Mouse (Mus musculus): ENCODE measurements around the gene Efcab6.

The Efcab6 gene

DNA sequence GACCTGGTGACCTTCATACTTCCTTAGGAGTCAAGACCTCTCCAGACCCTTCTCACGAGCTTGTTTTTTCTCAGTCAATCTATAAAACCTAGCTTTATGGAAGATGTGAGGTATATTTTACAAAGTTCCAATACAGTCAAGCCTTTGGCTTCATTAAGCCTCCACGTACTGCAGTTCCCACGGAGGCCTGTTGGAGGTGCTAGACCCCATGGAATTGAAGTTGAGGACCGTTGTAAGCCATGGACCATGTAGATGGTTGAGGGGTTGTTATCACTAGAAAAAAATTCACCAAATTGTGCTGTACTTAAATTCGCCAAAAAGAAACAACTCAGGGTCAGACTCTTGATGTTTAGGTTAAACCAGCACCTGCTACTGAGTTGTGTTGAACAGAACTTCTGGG is 9.1 kb downstream of the Efcab6 start:
- DNase-seq = no peak

DNA sequence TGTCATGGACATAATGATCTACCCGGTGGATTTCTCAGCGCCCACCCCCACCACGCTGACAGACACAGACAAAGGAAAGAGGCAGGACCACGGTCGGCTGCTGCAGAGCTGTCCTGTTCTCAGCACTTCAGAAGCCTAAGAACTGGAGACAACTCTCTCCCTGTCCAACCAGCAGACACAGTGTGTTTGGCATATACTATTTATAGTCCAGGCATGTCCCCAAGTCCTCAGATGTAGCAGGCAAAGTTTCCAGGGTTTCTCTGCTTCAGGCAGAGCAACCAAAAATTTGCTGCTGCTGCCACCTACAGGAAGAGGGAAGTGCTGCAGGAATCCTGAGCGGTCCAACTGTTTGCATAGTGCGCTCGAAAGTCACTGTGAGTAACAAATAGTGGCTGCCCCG is 11.3 kb downstream of the Efcab6 start:
- peak; percentile 15 for DNase-seq

DNA sequence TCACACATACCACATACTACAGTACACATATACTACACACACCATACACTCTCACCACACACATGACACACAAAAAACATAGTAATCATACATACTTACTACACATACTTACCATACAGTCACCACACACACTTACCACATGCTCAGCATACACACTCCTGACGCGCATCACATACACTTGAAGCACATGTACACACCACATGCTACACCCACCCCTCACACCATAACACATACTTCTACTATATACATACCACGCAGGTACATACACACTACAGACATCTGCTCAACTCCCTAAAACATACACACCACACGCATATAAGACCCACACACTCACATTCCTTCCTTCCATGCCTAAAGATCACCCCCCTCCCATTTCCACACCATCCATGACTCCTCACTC is 11.9 kb downstream of the Efcab6 start:
- DNase-seq = no peak

DNA sequence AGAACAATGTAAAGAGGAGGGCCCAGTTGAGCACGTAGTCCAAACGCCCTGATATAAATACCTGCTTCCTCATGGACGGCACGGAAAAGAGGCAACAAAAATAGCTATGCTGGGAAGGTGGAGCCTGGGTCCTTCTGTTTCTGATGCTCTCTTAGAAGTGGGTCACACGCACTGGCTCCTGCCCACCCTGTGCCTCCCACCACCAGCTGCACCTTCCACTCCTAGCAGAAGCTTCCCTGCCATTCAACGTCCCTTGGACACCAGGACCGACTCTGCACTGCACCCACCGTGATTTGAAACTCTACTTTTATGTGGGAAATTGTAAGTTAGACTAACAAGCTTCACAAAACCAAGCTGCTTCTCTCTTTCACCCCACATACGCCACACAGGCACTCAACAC is 12.8 kb downstream of the Efcab6 start:
- no peak for DNase-seq

DNA sequence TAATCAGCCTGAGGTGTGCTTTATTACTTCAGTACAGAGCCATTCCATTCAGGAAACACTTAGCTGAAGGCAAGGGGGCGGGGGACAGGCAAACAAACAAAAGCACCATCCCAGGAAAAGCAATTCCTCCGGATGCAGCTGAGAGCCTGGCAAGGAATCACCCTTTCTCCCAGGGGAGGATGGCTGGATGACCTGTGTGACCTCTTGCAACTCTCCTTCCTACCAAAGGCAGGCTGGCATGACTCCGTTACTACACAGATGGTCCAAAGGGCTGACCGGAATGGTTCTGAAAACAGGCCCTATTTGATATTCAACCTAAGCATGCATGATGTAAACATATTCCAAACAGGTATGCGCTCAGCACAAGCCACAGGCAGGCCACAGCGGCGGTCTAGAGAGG is 15.6 kb downstream of the Efcab6 start:
- DNase-seq = peak; percentile 13

DNA sequence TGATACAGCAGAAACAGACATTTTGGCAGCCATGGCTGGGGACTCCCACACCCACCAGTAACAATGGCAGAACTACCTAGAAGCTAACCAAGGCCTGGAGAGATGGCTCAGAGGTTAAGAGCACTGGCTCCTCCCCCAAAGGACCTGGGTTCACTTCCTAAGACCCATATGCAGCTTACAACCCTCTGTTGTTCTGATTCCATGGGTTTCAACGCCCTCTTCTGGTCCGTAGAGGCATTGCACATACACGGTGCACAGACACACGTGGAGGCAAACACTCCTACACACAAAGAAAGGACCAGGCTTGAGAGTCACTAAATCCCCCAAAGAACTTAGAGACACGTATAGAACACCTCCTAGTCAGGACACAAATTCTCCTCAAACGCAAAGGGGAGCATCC is 19.6 kb downstream of the Efcab6 start:
- DNase-seq = no peak

DNA sequence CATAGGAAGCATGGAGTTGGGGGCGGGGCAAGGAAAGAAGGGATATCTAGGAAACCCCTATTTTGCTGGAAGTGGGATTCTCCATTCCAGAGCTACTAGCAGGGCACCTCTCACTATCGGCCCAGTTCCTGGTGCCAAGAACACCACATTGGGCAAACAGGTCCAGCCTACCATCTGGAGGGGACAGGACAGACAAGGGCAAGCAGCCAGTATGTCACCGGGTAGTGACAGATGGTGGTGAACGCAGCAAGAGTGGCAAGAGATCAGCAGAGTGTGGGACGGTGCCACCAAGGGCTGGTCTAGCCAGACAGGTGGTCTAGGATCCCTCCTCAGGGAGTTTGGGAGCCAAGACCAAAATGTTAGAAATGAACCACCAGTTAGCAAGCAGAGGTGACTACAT is 28.1 kb downstream of the Efcab6 start:
- DNase-seq = no peak

DNA sequence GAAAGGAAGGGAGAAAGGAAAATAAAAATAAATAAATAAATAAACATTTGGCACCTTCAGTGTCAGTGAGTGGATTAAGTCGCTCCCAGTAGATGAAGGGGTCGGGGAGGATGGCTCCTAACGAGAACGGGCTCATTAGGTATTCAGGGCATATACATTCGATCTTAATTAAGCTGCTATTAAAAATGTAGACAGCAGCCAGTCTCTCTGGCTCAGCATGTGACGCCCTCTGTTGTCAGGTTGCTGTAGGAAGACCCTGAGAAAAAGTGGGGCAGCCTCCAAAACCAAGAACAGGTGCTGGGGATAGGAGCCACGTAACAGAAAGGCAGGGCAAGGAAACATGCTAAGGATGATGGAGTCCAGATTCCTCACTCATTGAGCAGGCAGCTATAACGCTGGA is 39.5 kb downstream of the Efcab6 start:
- no peak for DNase-seq

DNA sequence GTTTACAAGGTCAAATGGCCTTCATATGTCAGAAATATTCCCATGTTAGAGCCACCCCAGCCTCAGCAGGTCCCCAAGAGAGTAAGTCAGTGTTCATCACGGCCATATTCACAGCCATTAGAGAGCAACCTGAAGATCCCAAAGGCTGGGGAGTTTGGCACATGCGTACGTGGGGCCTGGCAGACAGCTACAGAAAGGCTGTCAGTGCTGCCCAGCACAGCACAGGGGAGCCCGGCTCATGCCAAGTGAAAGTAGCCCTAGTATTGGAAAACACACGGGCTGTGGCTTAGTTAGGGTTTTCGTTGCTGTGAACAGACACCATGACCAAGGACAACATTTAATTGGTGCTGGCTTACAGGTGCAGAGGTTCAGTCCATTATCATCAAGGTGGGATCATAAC is 40.3 kb downstream of the Efcab6 start:
- DNase-seq = no peak

DNA sequence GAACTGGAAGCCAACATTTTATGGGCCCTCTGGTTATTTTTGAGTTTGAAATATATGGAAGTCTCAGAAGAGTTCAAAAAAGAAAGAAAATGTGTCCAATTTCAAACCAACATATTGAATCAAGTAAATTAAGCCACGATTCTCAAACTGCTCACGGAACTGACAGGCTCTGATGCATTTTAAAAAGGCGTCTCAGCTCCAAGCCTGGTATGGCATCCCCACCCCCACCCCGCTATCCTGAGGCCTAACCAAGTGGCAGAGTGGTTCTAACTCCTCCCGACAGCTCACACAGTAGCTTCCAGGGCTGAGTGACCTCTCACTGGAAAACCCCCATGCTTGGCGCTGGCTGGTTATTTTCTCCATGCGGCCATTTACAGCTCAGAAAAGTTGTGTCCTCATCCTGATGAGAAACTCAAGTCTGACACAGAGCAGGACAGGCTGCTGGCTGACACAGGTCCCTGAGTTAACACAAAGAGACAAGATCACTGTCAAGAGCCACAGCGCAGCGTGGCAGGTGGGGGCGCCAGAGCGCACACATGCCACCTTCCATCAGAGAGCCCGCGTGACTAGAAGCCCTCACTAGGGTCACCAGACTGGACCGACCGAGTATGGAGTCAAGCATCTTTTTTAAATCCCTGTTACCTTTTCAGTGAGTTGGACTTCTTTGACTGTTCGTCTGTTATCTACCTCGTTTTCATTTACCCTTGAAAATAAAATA is 55.7 kb downstream of the Efcab6 start:
- DNase-seq = no peak

DNA sequence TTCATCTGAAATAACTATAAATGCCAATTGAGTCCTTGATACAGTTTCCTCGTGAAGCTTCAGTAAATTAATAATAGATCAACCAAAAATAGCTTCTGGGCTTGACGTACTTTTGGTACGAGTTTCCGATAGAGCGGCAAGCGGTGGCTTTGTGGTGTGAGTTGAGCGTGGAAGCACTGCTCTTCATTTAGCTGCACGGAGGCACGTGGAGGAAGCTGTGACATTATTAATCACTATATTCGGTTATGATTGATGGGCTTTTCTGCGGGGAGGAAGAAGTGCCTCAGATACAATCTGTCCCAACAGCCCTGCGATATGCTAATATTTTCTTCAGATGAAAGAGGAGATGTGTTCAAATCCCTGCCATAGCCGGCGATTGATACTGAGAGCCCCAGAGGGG is 60.9 kb downstream of the Efcab6 start:
- no peak for DNase-seq

DNA sequence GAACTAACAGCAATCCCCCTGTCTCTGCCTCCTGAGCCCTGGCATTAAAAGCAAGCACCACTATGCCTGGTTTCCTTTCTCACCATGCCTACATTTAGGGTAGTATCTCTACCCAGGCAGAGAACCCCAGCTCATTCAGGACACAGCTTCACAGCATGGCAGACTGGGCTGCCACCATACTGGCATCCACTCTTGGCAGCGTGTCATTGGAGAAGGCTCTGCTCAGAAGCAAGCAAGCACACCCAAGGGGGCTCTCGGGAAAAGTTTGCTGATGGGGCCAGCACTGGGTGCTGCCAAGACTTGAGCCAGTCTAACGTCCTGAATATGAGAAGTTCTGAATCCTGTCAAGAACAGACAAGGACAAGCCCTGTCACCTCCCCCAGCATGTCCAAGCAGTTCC is 66.1 kb downstream of the Efcab6 start:
- DNase-seq = no peak

DNA sequence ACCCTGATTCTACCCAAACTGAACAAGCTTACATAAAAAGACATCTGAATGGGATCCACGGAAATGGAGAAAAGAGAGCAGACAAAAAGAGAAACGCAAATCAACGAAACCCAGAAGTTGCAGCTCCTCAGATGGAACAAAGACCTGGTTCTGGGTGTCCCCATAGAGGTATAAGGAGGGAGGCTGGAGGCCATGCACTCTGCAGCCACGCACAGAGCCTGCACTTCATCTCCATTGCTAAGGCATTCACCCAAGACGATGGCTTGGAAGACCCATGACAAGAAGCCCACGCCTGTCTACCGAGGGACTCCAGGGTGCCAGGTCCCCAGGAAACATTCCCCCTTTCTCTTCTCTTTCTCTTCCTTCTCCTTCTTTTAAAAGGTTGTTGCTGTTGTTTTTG is 66.6 kb downstream of the Efcab6 start:
- DNase-seq = no peak

DNA sequence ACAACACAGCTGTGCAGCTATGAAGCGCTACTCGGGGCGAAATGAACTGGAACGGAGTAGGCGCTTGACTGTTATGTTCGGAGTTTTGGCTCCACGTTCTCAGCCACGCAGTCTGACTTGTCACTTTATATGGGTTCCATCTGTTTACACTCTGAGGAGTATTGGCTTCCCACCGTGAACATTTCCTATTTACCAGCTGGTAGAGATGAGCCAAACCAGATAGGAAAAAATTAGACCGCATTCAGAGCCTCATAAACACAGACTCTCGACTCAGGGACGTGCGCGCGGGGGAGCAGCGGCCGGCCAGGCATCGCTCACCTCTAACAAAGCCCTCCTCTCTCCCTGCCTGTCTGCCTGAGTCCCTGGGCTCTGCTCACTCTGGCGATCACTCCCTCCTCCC is 67.1 kb downstream of the Efcab6 start:
- no peak for DNase-seq

DNA sequence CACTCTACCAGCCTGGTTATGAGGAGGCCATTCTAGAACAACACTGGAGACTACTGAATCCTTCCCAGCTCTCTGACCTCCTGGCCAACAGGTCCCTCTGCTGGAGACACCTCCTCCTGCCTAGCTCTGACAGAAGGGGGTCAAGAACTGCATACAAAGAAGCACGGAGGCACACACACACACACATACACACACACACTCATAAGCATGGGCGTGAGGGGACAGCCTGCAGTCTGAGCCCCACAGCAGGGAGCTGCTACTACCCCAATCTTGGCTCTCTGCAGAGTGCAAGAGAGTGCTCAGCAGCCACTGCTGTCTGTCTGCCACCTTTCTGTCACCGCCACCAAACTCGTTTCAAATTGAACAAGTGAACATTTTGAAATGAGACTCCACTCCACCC is 67.6 kb downstream of the Efcab6 start:
- no peak for DNase-seq

DNA sequence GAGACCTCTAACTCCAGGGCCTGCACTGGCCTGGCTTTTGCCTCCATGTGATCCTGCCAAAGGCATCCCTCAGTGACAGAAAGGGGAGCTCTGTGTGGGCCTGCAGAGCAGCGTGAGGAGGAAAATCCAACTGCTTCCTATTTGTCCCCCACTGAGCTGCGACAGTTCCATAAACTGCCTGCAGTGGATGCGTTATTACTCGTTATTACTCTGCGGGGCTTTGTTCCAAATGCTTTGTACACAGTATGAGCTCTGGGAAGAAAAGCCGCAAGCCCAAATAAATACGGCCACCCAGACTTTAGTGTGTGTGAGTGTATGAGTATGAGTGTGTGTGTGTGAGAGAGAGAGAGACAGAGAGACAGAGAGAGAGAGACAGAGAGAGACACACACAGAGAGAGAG is 68.3 kb downstream of the Efcab6 start:
- DNase-seq = no peak

DNA sequence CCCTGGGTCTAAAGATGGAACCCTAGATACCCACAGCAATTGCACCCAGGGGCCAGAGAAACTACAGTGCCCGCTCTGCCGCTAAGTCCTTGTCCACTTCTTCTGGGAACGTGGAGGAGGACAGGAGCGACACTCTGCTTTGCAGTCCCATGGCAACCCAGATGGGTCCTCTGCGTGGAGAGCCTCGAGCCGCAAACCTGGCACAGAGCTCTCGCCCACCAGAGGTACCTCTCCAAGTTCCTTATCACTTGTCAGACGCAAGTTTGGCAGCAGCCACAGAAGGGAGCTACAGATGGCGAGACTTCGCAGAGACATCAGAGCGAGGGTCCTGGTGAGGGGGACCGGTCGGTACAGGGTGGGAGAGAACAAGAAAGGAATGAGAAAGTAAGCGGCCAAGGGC is 73.0 kb downstream of the Efcab6 start:
- DNase-seq = no peak

DNA sequence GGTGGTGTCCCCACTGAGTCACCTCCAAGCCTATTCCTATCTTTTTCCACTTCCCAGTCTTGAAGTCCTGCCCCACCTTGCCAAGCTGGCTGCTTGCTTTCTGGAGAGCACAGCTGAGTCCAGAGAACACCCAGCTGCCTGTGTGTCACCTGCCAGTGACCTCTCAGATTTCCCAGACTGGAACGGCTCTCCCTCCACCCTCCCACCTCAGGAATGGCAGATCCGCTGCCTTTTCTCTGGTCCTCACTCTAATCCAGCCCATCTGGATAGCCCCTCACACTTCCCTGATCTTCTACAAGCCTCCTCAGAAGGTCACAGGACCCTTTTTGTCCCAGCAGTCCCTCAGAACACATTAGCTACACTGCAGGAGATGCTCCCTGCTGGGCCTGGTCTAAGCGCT is 73.7 kb downstream of the Efcab6 start:
- no peak for DNase-seq

DNA sequence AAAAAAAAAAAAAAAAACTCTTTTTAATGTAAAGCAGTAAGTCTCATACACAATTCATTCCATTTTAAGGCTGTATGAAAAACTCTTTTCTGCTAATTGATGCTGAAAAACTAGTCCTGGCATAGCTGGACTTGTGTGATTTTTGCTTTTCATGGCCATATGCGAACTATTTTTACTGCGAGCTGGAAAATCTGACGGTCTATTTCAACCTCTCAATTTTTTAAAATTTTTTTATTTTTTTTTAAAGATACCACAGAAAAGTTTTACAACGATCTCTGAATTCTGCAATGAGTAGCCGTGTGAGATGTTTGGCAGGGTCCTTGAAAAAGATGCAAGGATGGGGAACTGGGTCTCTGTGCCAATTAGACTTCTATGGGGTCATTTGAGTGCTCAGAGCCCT is 75.9 kb downstream of the Efcab6 start:
- no peak for DNase-seq

DNA sequence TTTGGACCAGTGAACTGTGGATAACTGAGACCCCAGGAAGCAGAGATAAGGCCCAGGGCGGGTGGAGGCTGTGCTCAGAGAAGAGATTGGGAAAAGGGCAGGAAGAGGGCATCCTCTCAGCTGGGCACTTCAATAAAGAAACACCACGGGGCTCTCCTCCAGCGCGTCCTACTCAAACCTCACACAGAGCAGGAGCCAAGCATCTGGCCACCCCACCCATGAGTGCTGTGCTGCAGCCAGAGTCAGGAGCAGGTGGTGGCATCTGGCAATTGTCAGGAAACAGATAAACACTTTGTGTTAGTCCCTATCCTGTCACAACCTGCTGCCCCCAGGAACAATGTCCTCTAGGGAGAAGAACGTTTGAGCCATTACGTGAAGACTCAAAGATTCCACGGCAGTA is 77.1 kb downstream of the Efcab6 start:
- no peak for DNase-seq

DNA sequence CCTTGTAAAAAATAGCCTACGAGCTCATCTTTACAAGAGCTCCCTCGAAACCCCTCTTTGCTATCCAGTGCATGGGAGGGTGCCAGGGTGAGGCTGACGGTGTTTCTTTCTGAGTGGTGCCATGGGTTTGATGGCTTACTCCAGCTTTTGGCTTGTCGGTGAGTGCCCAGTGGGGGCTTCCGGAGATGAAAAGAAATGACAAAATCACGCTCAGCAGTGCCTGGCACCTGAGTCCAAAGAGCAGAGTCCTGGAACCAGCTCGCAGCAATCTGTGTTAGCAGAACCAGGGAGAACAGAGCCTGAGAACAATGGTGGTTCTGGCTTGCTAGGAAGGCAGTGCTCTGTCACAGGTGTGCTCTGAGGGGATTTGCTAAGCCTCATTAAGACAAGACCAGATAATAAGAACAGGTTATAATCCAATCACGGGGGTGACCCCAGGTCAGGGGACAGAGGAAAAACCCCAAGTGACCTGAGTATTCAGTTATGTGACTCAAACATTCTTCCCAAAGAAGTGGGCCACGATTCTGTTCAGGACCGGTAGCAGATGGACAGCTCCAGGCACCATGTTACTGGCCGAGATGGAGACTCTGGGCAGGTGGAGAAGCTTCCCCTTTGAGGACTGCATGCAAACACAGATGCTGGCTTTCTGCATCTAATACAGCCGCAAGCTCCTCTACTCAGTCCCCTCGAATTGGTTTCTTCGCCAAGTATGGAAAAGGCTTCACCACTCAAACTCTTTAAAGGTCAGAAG is 82.8 kb downstream of the Efcab6 start:
- DNase-seq = no peak

DNA sequence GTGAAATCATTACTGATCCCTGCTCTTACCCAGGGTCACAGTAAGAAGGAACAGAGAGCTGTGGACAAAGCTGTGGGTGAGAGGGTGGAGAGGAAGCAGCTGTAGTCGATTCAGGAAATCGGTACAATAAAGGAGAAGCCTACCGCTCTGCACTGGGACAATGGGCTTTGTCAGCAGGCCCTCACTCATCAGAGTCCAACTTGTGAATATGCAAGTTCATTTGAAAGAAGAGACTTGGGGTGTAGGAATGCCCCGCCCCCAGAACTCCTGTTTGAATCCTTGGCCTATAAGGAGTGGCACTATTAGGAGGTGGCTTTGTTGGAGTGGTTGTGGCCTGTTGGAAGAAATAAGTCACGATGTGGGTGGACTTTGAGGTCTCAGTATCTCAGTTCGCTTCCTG is 86.3 kb downstream of the Efcab6 start:
- DNase-seq = no peak

DNA sequence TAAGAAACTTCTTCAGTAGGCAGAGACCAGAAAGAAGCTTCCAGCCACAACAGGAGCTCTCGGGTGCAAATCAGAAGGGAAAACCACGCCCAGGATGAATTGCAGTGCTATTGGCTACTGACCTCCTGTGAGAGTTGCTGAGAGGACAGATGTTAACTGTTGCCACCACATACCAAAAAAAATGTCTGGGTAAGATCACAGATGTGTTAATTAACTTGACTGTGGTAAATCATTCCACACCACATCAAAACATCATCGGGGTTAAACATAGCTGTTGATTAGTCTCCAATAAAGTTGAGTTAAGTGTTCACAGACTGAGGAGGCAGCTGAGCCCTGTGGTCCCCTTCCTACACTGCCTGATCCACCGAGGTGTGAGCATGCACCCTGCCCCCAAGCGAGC is 88.1 kb downstream of the Efcab6 start:
- DNase-seq = no peak

DNA sequence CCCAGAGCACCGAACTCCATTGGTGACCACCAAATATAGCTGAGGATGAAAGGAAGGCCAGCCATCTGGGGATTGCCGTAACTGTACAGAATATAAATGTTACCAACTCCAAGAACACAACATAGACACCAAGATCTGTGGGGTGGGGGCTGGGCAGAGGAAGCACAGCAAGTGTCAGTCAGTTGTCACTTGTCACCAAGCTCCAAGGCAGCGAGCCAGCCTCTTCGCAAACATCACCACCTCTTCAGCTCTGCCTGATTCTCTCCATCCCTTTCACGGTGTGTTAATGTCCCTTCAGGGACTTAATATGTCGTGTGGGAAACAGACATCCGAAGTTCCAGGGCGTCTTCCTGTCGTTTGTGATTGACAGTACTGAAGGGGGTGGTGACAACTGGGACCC is 93.0 kb downstream of the Efcab6 start:
- DNase-seq = no peak

DNA sequence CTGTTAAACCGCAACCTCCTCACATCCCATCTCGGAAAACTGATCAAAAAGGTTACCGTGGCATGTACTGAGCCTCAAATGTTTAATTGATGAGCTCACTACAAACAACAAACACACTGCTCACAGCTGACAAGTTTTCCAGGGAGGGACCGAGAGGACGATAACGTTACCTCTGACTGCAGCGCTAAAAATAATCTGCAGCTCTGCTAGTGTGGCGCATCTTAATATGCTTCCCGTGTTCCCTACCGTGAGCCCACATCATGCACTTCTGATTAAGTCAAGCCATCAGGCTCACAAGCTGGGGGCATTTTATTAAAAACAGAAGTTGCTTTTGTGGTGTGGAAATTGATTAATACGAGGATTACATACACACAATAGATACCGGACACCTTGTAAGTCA is 97.4 kb downstream of the Efcab6 start:
- no peak for DNase-seq

Data from kidney, adult 11 months (tissue).